8 mouse cellular contexts compared by ENCODE assay signal in the genomic region with DNA sequence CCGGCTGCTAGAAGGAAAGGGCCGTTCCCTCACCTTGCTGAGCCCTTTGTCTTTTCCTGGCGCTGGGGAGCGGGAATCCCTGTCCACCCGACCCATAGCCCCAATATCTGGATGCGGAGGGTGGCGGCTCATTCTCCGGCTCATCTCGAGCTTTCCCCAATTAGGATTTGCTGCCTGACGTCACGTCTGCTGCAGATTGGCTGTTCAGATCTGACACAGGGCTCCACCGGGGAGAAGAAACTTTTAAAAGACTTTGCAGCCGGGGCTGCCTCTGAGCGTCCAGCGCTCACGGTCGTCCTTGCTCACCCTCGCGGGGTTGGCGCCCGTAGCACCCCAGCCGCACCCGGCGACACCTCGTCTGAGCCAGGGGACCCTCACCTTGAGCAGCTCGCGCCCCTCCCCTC. TPM values are rescaled to one million over a fixed set of nuclear protein-coding genes. Genes with fewer than 3 reads are reported as not detected.
DNase-seq lines count a peak whose midpoint lies in the region; ATAC-seq and TF ChIP-seq lines count a peak whose summit lies in the region.

A gene (plus strand): TSS at position 288 of the 404 bp plus-strand sequence.

- no peak for TF ChIP-seq CTCF in ES-Bruce4 (IDR thresholded peaks at IDR 0.05; ENCODE audit: low read depth, low read length)
- no peak for TF ChIP-seq CTCF in lung, embryonic 14.5 days (IDR thresholded peaks at IDR 0.05; ENCODE audit: low read depth)
- TF ChIP-seq CTCF in olfactory bulb, adult 2 months (IDR thresholded peaks at IDR 0.05; ENCODE audit: insufficient read depth, low read depth, low read length): no peak

- peak; percentile 86 for ATAC-seq in forebrain, embryonic 14.5 days
- peak; percentile 89 for ATAC-seq in lung, embryonic 14.5 days (ENCODE audit: insufficient read depth)

- peak within 1 kb of the TSS; percentile 73 for H3K4me3 ChIP-seq in ES-Bruce4 (ENCODE audit: low read depth, low read length)
- peak within 1 kb of the TSS; percentile 79 for H3K4me3 ChIP-seq in forebrain, embryonic 14.5 days (ENCODE audit: low read depth, low read length)
- H3K4me3 ChIP-seq in lung, embryonic 14.5 days (ENCODE audit: low read depth, low read length): peak within 1 kb of the TSS; percentile 83
- peak within 1 kb of the TSS; percentile 58 for H3K4me3 ChIP-seq in olfactory bulb, adult 2 months (ENCODE audit: insufficient read depth, low read depth, low read length)

- no peak for TF ChIP-seq POLR2A in ES-Bruce4 (IDR thresholded peaks at IDR 0.05; ENCODE audit: insufficient read depth, low read length)
- TF ChIP-seq POLR2A in olfactory bulb, adult 2 months (IDR thresholded peaks at IDR 0.05; ENCODE audit: insufficient read depth, low read depth, low read length): no peak

- no peaks in the 10 kb centered on the region for H3K36me3 ChIP-seq in ES-Bruce4 (ENCODE audit: control insufficient read depth, insufficient read depth, low read length, poor library complexity, severe bottlenecking)
- H3K36me3 ChIP-seq in forebrain, embryonic 14.5 days (ENCODE audit: control insufficient read depth, insufficient read depth, low read length): no peaks in the 10 kb centered on the region
- H3K36me3 ChIP-seq in lung, embryonic 14.5 days (ENCODE audit: insufficient read depth): no peaks in the 10 kb centered on the region

- no peak for TF ChIP-seq EP300 in ES-Bruce4 (IDR thresholded peaks at IDR 0.05; ENCODE audit: insufficient read depth, low read depth, low read length)

- DNase-seq in adrenal gland, postnatal 25 days: peak; percentile 59
- peak; percentile 88 for DNase-seq in forebrain, embryonic 14.5 days (ENCODE audit: low spot score)
- peak; percentile 80 to 86 for DNase-seq in heart, postnatal 10 days
- peak; percentile 72 to 79 for DNase-seq in kidney, postnatal 25 days
- peak; percentile 88 for DNase-seq in lung, embryonic 14.5 days
- DNase-seq in urinary bladder, postnatal 14 days (ENCODE audit: low spot score): peak; percentile 72

- under 1% methylated on average over 27 of the region's 27 CpGs for WGBS in forebrain, embryonic 14.5 days
- WGBS in lung, embryonic 14.5 days: 0% methylated on average over 27 of the region's 27 CpGs
- WGBS in olfactory bulb, adult 2 months: under 1% methylated on average over 27 of the region's 27 CpGs

- intact Hi-C loops in heart, postnatal 10 days (cut with DNase I): loop anchor here (1.0 to 5.0 kb wide), 5 partner anchors 70 to 367 kb away; no protein-coding TSS in a partner anchor

- H3K9ac ChIP-seq in ES-Bruce4 (ENCODE audit: low read depth, poor library complexity, severe bottlenecking): peak within 1 kb of the TSS; percentile 91
- H3K9ac ChIP-seq in forebrain, embryonic 14.5 days (ENCODE audit: low read length): peak within 1 kb of the TSS; percentile 75
- peak within 1 kb of the TSS; percentile 82 for H3K9ac ChIP-seq in lung, embryonic 14.5 days

- H3K4me2 ChIP-seq in forebrain, embryonic 14.5 days (ENCODE audit: low read length): peak within 1 kb of the TSS; percentile 100
- H3K4me2 ChIP-seq in lung, embryonic 14.5 days: peak within 1 kb of the TSS; percentile 70

- H3K27ac ChIP-seq in ES-Bruce4 (ENCODE audit: insufficient read depth, low read length): no peak within 1 kb of the TSS
- H3K27ac ChIP-seq in forebrain, embryonic 14.5 days (ENCODE audit: low read depth, low read length): peak within 1 kb of the TSS; percentile 65; the same call in 1 of the 2 replicates
- H3K27ac ChIP-seq in lung, embryonic 14.5 days (ENCODE audit: low read depth): peak within 1 kb of the TSS; percentile 93
- no peak within 1 kb of the TSS; the same call in 1 of the 2 replicates for H3K27ac ChIP-seq in olfactory bulb, adult 2 months (ENCODE audit: insufficient read depth, low read depth, low read length)

- H3K4me1 ChIP-seq in ES-Bruce4 (ENCODE audit: control insufficient read depth, insufficient read depth, low read length): peaks cover 3% of the 10 kb centered on the region
- peaks cover 5% of the 10 kb centered on the region; the same call in 1 of the 2 replicates for H3K4me1 ChIP-seq in forebrain, embryonic 14.5 days (ENCODE audit: control insufficient read depth, insufficient read depth, low read length)
- 0 out of 2 replicates have a peak, but pooled peaks cover 5% of the 10 kb centered on the region for H3K4me1 ChIP-seq in lung, embryonic 14.5 days (ENCODE audit: insufficient read depth)
- H3K4me1 ChIP-seq in olfactory bulb, adult 2 months (ENCODE audit: control insufficient read depth, insufficient read depth, low read length): peaks cover 4% of the 10 kb centered on the region; the same call in 1 of the 2 replicates

- no peaks in the 10 kb centered on the region; the same call in 1 of the 2 replicates for H3K27me3 ChIP-seq in ES-Bruce4 (ENCODE audit: control insufficient read depth, insufficient read depth, low read length, poor library complexity, severe bottlenecking)
- no peaks in the 10 kb centered on the region for H3K27me3 ChIP-seq in forebrain, embryonic 14.5 days (replicated peaks; ENCODE audit: control insufficient read depth, insufficient read depth, low read length)
- H3K27me3 ChIP-seq in lung, embryonic 14.5 days (ENCODE audit: insufficient read depth, low read length): no peaks in the 10 kb centered on the region

- no peaks in the 10 kb centered on the region for H3K9me3 ChIP-seq in ES-Bruce4 (replicated peaks; ENCODE audit: control insufficient read depth, insufficient read depth, low read length, poor library complexity, severe bottlenecking)
- H3K9me3 ChIP-seq in forebrain, embryonic 14.5 days (replicated peaks; ENCODE audit: control insufficient read depth, low read length): no peaks in the 10 kb centered on the region
- no peaks in the 10 kb centered on the region for H3K9me3 ChIP-seq in lung, embryonic 14.5 days (ENCODE audit: low read depth, low read length)

RNA-seq across cellular contexts. Expression of the gene that starts here (rescaled TPM):
- polyA plus RNA-seq in ES-Bruce4 (2011; ENCODE audit: insufficient read depth, insufficient read length, low read depth, missing spikeins): 9.1 and 9.6 TPM in 2 replicates
- total RNA-seq in adrenal gland, postnatal 25 days (2021): 9.6 and 11.0 TPM in 2 replicates
- 4.2 and 4.5 TPM in 2 replicates for polyA plus RNA-seq in forebrain, embryonic 14.5 days (2014; fragmentation: Nextera tagmentation; extraction: Ambion mirVana)
- total RNA-seq in heart, postnatal 10 days (2021): 10 to 100 TPM; 66.6 to 69.0 TPM
- 32.9 and 33.8 TPM in 2 replicates for polyA plus RNA-seq in lung, embryonic 14.5 days (2014; fragmentation: Nextera tagmentation; extraction: Ambion mirVana)
- not detected in 2 replicates for polyA plus RNA-seq in olfactory bulb, adult 2 months (2012; ENCODE audit: insufficient read depth, insufficient read length, low replicate concordance, missing spikeins)

Comparison
In these comparisons a context has a peak if more than half of its experiments do, and no peak if none do; other contexts are left out.
1. H3K27ac ChIP-seq: peak in forebrain, embryonic 14.5 days (single experiment) and lung, embryonic 14.5 days (single experiment); none in ES-Bruce4 (single experiment) and olfactory bulb, adult 2 months (single experiment).
2. Peak in every context shown above with its lines, with median percentiles within 50 percentile points of each other: H3K4me3 ChIP-seq, H3K9ac ChIP-seq and DNase-seq.